Mouse (Mus musculus) megakaryocyte, adult 5-6 weeks (primary cell): ENCODE measurements around the gene Sema4d. TPM values are rescaled to one million over a fixed set of nuclear protein-coding genes. Genes with fewer than 3 reads are reported as not detected.

Source experiments
- ATAC-seq: 2 replicates; pipeline ENCODE4 v1.8.0; 2016; ENCODE audit warnings: mild to moderate bottlenecking, inconsistent platforms; ENCODE audit not compliant: poor library complexity, severe bottlenecking
- total RNA-seq, 2 experiments: library from RNA; stranded (forward) in 1 of 2; stranded (reverse) in 1 of 2; fragments of 153-499, 151-499 nt in 1 of 2; fragments of 221-1000, 200-1000 nt in 1 of 2; gene quantifications; 2 replicates each; pipeline versions ENCODE4 v1.2.3 to v1.2.4; 2015 to 2017

Gene Sema4d
- total RNA-seq, 2 experiments from 2014 or later: 54.1 to 110 TPM

- ATAC-seq: no peak
Observed at GRCm38 (mm10) chr13:51645872-51646271, 147.7 kb downstream of the Sema4d start.

- peak; percentile 90 for ATAC-seq
Observed at GRCm38 (mm10) chr13:51644829-51645789, 148.4 kb downstream of the Sema4d start, which contains the start of gene Cks2. Gene Cks2 (plus strand): TSS chr13:51645232.

- ATAC-seq: no peak
Observed at GRCm38 (mm10) chr13:51643924-51644828, 149.4 kb downstream of the Sema4d start.

GRCm38 (mm10) chr13:51642171-51642778, 151.3 kb downstream of the Sema4d start:
- ATAC-seq: no peak

- ATAC-seq: no peak
Observed at GRCm38 (mm10) chr13:51641424-51641823, 152.1 kb downstream of the Sema4d start.

GRCm38 (mm10) chr13:51638958-51639357, 154.6 kb downstream of the Sema4d start:
- peak; percentile 69 for ATAC-seq

Other genes starting within 250 kb of the Sema4d start
- gene Shc3, start 224.3 kb downstream of the Sema4d start, total RNA-seq (2015): not detected in 2 replicates
- not detected in 2 replicates for gene Shc3, start 224.3 kb downstream of the Sema4d start, total RNA-seq (2017)
- 282 and 302 TPM in 2 replicates for gene Cks2, start 148.5 kb downstream of the Sema4d start, total RNA-seq (2015)
- 143 and 170 TPM in 2 replicates for gene Cks2, start 148.5 kb downstream of the Sema4d start, total RNA-seq (2017)
- gene Secisbp2, start 142.1 kb downstream of the Sema4d start, total RNA-seq (2015): 14.0 and 16.1 TPM in 2 replicates
- gene Secisbp2, start 142.1 kb downstream of the Sema4d start, total RNA-seq (2017): 18.2 and 21.9 TPM in 2 replicates
- 2.6 and 4.4 TPM in 2 replicates for gene Gadd45g, start 52.9 kb upstream of the Sema4d start, total RNA-seq (2015)
- gene Gadd45g, start 52.9 kb upstream of the Sema4d start, total RNA-seq (2017): 8.7 and 11.2 TPM in 2 replicates